Mouse (Mus musculus) gastrocnemius, postnatal 14 days (tissue): ENCODE results near the gene Gfra1. TPM values are rescaled to one million over a fixed set of nuclear protein-coding genes. Genes with fewer than 3 reads are reported as not detected.

ENCODE experiments used
- DNase-seq: peaks from one replicate; pipeline ENCODE4 v3.0.0; 2021; ENCODE audit warnings: mixed read lengths
- intact Hi-C: fragments of 180-260 bp; cut with DNase I; formaldehyde crosslinking; loops from one replicate; pipeline ENCODE4 v1.15.1; 2025; ENCODE audit warnings: low total_unique reads
- total RNA-seq, 2 experiments: library from RNA; stranded (reverse); gene quantifications; 2 replicates each; pipeline ENCODE4 v1.2.3; 2021

Gfra1 gene
- total RNA-seq, 2 experiments from 2014 or later, result 4.7 to 6.6 TPM

- intact Hi-C loops, result loop anchor here (10.0 kb wide), 1 partner anchor 137 kb away; no protein-coding TSS in a partner anchor
- DNase-seq, result no peak
Measured at GRCm38 (mm10) chr19:58451323-58451722, 4.4 kb downstream of the Gfra1 start.

GRCm38 (mm10) chr19:58450716-58451115 lies 5.0 kb downstream of the Gfra1 start:
- DNase-seq, result no peak
- intact Hi-C loops, result loop anchor here (10.0 kb wide), 1 partner anchor 136 kb away; no protein-coding TSS in a partner anchor

- intact Hi-C loops, result no loop called here
- no peak for DNase-seq
Measured at GRCm38 (mm10) chr19:58442785-58443732, 12.7 kb downstream of the Gfra1 start.

- no peak for DNase-seq
- intact Hi-C loops, result no loop called here
Measured at GRCm38 (mm10) chr19:58441785-58442184, 13.9 kb downstream of the Gfra1 start.

- intact Hi-C loops, result no loop called here
- no peak for DNase-seq
Measured at GRCm38 (mm10) chr19:58441246-58441645, 14.5 kb downstream of the Gfra1 start.

- intact Hi-C loops, result no loop called here
- no peak for DNase-seq
Measured at GRCm38 (mm10) chr19:58438762-58439161, 16.9 kb downstream of the Gfra1 start.

- DNase-seq, result no peak
- intact Hi-C loops, result no loop called here
Measured at GRCm38 (mm10) chr19:58437441-58438071, 18.2 kb downstream of the Gfra1 start.

- intact Hi-C loops, result no loop called here
- no peak for DNase-seq
Measured at GRCm38 (mm10) chr19:58436874-58437273, 18.8 kb downstream of the Gfra1 start.

- intact Hi-C loops, result no loop called here
- no peak for DNase-seq
Measured at GRCm38 (mm10) chr19:58435877-58436276, 19.8 kb downstream of the Gfra1 start.

GRCm38 (mm10) chr19:58432840-58433239 lies 22.9 kb downstream of the Gfra1 start:
- DNase-seq, result peak; percentile 38
- intact Hi-C loops, result no loop called here

GRCm38 (mm10) chr19:58428546-58428945 lies 27.2 kb downstream of the Gfra1 start:
- intact Hi-C loops, result no loop called here
- no peak for DNase-seq

- intact Hi-C loops, result no loop called here
- DNase-seq, result no peak
Measured at GRCm38 (mm10) chr19:58427348-58427747, 28.4 kb downstream of the Gfra1 start.

- intact Hi-C loops, result no loop called here
- DNase-seq, result no peak
Measured at GRCm38 (mm10) chr19:58424928-58425327, 30.8 kb downstream of the Gfra1 start.

- DNase-seq, result no peak
Measured at GRCm38 (mm10) chr19:58424179-58424578, 31.5 kb downstream of the Gfra1 start.

GRCm38 (mm10) chr19:58422916-58423493 lies 32.7 kb downstream of the Gfra1 start:
- intact Hi-C loops, result no loop called here

More at GRCm38 (mm10) chr19:58424179-58424578, 31.5 kb downstream of the Gfra1 start:
- intact Hi-C loops, result no loop called here

GRCm38 (mm10) chr19:58419685-58420084 lies 36.0 kb downstream of the Gfra1 start:
- no peak for DNase-seq
- intact Hi-C loops, result no loop called here

More at GRCm38 (mm10) chr19:58422916-58423493, 32.7 kb downstream of the Gfra1 start:
- DNase-seq, result no peak

- no peak for DNase-seq
- intact Hi-C loops, result no loop called here
Measured at GRCm38 (mm10) chr19:58419278-58419677, 36.4 kb downstream of the Gfra1 start.

GRCm38 (mm10) chr19:58415173-58415572 lies 40.5 kb downstream of the Gfra1 start:
- intact Hi-C loops, result no loop called here
- DNase-seq, result no peak

GRCm38 (mm10) chr19:58414733-58415132 lies 41.0 kb downstream of the Gfra1 start:
- intact Hi-C loops, result no loop called here
- DNase-seq, result no peak

GRCm38 (mm10) chr19:58413290-58413689 lies 42.4 kb downstream of the Gfra1 start:
- DNase-seq, result peak; percentile 37
- intact Hi-C loops, result no loop called here
